Mouse (Mus musculus): ENCODE measurements around the gene Cnnm2.
"Not testable (repeated sequence)": the region's sequence is repeated elsewhere in the genome, so short reads cannot be mapped to it uniquely, and the experiment has no call there.

The Cnnm2 gene

DNA sequence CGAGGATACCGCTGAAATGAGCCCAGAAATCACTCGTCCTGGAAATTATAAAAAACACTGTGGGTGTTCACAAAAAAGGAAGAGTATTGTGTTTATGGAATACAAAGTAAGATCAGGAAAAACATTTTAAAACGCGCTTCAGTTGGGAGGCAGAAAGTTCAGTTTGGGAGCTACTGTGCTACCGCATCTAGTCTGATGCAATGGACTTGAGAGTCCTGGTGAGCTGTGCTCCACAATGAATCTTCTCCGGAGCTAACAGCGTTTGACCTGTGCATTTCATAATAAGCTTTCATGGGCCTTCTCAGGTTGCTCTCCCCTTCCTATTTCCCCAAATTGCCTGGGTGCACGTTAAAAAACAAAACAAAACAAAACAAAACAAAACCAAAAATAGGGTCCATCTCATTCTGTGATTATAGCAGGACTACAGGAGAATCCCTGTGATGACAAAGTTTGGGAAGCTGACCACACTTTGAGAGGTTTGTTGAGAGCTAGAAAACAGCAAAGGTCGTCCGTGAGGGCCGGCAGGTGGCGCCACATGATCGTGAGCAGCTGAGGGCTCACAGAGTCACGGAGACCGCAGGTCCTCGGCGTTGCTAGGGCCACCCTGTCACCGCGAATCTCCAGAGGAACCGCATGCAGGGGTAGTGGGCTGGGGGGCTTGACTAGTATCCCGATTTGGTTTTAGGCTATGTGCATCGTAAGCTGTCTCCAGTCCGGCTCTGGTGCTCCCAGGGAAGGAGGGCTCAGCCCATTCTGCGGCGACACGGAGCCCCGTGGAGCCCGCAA, 828 bp upstream of the Cnnm2 start:
- peak; percentile 94 to 95 for DNase-seq

DNA sequence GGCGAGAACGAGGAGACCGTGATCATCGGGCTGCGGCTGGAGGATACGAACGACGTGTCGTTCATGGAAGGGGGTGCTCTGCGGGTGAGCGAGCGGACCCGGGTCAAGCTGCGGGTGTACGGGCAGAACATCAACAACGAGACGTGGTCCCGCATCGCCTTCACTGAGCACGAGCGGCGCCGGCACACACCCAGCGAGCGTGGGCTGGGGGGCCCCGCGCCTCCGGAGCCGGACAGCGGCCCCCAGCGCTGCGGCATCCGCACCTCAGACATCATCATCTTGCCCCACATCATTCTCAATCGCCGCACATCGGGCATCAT, 535 bp downstream of the Cnnm2 start:
- no peak for DNase-seq

DNA sequence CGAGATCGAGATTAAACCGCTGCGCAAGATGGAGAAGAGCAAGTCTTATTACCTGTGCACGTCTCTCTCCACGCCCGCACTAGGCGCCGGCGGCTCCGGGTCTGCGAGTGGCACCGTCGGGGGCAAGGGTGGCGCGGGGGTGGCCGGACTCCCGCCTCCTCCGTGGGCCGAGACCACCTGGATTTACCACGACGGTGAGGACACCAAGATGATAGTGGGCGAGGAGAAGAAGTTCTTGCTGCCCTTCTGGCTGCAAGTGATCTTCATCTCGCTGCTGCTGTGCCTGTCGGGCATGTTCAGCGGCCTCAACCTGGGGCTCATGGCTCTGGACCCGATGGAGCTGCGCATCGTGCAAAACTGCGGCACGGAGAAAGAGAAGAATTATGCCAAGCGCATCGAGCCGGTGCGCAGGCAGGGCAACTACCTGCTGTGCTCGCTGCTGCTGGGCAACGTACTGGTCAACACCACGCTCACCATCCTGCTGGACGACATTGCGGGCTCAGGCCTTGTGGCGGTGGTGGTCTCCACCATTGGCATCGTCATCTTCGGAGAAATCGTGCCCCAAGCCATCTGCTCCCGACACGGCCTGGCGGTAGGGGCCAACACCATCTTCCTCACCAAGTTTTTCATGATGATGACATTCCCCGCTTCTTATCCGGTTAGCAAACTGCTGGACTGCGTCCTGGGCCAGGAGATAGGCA, 1.0 kb downstream of the Cnnm2 start:
- DNase-seq, result peak; percentile 62 to 67

DNA sequence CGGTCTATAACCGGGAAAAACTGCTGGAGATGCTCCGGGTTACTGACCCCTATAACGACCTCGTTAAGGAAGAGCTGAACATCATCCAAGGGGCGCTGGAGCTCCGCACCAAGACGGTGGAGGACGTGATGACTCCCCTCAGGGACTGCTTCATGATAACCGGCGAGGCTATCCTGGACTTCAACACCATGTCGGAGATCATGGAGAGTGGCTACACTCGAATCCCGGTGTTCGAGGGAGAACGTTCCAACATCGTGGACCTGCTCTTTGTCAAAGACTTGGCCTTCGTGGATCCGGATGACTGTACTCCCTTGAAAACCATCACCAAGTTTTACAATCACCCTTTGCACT, 1.6 kb downstream of the Cnnm2 start:
- peak; percentile 34 to 55 for DNase-seq

DNA sequence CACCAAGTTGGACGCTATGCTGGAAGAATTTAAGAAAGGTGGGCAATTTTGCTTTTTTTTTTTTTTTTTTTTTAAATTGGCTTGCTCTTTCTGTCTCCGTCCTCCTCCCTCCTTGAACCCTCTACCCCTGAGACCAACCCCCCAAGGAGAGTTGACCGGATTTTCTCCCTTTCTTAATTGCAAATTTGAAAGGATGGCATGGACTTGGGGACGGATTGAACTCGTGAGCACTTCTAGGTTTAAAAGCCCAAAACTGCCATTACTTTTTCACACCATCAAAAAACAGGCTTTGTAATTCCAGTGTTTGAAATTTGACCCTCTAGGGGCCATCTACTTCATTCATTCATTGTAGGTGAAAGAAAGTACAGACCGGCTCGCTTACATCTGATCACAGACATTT, 2.0 kb downstream of the Cnnm2 start:
- DNase-seq, result peak; percentile 48 to 57

DNA sequence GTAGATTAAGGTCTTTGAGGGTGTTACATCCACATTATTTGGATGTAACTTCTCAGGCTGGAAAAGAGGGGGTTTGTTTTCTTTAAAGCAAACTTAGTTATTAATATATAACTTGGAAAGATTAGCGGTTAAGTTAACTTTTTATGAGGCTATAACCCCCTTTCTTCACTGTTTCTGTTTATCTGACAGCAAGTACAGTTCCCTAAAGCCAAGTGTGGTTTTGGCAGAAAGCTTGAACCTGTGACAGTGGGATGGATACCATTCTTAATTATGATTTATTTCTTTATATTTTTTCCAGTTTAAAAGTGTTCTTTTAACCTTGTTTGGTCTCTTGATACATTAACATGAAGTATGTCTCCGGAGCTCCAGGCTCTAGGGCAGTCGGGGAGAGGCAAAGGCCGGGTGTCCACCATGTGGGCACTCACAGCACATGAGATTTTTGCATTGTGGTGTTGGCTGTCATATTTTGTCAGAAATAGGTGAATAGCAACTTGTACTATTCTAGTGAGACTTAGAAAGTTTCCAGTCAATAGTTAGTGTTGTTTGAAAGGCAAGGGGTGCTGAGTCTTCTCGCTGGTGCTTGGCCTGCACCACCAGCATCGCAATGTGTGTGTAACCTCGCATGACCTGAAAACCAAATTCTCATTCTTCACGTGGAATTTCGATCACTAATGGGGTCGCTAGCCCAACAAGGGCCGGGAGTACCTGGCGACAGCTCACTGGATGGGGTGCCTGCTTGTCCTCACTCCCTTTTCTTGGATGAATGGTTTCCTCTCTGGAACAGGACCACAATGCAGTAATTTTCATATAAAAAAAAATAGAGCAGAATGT, 2.8 kb downstream of the Cnnm2 start:
- DNase-seq, result peak in 1 of 2 experiments; percentile 15

DNA sequence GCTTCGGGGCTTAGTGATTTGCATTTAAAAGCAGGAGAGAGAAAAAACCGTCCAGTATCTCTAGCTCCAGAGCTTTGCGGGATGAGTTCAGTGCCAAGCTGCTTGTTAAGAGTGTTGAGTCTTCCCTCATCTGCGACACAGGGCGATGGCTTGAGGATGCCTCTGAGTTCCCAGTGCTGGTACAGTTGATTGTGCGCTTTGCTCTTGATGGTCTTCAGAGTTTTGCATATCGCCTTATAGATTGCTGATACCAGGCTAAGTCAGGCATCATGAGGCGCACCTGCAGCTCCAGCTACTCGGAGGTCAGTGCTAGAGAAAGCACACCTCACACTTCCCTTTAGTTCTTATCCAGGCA, 3.3 kb downstream of the Cnnm2 start:
- DNase-seq, result peak; percentile 26 to 39

DNA sequence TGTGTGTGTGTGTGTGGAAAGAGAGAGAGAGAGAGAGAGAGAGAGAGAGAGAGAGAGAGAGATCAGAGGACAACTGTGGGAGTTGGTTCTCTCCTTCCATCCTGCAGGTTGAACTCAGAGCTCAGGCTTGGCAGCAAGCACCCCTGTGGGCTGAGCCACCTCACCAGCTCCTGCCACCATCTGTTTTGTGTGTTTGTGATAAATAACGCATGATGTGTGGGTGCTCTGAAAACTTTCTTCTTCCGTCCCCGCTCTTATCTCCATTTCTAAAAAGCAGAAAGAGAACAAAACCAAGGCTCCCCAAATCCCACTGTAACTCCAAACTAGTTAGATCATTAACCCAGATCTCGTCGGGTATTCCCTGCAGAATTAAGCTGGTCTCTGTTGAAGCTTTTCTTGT, 4.7 kb downstream of the Cnnm2 start:
- DNase-seq, result peak in 1 of 2 experiments; percentile 49

DNA sequence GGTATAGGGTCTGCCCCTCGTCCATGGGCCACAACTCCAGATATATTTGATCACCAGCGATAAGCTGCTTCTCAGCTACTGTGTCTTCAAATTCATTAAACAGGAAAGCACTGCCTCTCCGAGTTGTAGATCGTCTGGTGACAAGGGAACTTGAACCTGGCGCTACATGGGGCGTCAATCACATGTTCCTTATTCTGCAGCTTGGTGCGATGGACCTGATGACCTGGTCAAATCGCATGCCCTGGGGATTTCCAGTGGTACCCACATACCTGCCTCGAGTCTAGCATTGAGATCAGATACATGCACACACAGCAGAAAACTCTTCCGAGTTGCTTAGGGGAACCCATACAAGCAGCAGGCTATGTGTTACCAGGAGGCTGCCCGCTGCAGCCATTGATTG, 8.4 kb downstream of the Cnnm2 start:
- DNase-seq, result no peak

DNA sequence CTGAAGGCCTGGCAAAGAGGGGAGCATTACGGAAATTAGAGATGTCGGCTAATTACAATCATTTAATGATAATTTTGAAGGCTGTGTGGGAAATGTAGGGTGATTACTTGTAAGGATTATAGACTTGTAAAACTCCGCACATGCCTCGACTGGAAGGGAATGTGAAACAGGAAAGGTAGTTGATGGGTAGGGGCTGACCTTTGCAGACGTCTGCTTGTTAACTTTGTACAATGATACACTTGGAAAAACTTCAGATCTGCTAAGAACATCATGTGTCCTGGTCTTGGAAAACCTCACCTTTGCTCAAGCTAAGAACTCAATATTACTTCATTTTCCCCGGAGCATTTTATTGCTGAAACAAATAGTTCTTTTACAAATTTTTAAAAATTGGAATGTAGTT, 10.4 kb downstream of the Cnnm2 start:
- no peak for DNase-seq

DNA sequence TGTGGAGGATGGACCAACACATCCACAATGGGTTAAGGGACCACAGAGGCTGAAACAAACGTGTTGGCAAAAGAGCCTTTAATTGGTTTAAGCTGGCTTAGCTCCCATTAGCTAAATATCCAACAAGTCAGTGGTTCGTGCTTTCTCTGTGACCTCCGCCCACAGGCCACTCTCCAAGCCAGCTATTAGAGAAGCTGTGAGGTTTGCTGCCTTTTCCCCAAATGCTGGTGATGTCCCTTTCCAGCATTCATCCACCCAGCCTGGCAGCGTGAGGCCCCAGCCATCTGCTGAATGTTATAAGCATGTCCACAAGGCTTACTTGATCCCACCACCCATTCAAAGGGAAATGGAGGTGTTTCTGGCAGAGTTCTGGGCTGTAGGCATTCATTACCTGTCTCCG, 15.0 kb downstream of the Cnnm2 start:
- DNase-seq, result peak; percentile 43 to 44

DNA sequence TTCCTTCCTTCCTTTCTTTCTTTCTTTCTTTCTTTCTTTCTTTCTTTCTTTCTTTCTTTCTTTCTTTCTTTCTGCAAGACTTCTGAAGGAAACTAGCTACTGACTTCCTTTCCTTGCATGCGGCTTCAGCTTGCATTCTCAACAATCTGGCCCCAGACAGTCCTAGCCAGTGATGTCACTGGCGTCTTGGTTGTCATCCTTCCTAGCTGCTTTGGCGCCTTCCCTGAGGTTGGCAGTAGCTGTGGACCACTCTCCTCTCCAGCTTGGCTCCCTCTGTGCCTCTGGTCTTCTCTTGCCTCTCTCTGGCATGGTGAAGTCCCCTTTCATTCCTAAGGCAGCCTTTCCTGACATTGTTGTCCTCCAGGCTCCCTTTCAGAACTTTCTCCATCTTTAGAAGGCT, 15.5 kb downstream of the Cnnm2 start:
- DNase-seq, result peak; percentile 70 to 71

DNA sequence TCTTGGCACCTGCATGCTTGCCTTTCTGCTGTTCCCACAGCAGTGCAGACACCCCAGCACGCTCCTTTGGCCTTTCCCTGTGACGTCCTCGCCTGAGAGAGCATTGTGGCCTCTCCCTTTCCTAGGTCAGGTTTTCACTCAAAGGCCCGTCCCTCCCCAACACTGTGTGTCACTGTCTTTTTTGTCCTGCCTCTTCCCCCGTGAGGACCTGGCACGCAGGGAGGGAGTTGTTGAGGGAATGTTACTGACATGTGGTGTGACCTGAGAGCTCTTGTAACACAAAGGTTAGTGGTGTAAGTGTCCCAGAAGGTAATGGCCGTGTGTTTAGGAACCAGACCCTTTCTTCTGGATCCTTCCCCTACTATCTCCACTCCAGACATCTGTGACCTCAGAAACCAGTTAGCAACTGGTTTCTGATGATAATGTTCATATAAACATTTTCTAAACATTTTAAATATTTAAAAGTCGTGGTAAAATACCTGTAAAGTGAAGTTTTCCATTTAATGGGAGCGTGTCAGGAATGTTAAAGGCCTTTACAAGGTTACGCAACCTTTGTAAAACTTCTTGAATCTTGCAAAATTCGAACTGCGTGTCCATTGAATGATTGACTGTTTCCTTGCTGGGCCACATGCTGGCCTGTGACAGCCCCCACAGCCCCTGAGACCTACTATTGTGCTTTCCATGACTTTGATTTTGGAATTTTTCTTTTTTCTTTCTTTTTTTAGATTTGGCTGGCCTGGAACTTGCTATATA, 16.7 kb downstream of the Cnnm2 start:
- DNase-seq, result no peak

DNA sequence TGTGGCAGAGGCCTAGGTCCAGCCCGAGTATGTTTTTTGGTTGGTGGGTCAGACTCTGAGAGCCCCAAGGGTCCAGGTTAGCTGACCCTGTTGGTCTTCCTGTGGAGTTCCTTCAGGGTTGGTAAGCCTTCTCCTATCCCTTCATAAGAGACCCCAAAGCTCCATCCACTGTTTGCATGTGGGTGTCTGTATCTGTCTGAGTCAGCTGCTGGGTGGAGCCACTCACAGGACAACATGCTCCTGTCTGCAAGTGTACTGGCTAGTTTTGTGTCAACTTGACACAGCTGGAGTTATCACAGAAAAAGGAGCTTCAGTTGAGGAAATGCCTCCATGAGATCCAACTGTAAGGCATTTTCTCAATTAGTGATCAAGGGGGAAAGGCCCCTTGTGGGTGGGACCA, 17.7 kb downstream of the Cnnm2 start:
- not testable (repeated sequence) for DNase-seq

DNA sequence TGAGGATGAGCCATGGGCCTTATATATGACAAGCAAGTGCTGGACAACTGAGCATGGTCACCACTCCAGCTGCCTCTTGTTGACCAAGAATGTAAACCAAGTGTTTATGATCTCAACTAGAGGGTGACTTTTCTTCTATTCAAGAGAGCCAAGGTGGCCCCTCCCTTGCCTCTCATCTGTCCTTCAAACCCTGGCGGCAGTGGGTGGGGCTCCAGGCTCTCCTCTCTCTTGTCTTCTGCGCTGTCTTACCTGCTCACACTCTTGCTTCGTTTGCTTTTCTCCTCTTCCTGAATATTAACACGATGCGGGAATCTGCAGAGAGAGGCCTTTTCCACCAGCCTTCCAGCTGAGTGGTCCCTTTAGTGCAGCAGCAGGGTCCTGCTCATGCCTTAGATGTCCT, 22.6 kb downstream of the Cnnm2 start:
- no peak for DNase-seq

DNA sequence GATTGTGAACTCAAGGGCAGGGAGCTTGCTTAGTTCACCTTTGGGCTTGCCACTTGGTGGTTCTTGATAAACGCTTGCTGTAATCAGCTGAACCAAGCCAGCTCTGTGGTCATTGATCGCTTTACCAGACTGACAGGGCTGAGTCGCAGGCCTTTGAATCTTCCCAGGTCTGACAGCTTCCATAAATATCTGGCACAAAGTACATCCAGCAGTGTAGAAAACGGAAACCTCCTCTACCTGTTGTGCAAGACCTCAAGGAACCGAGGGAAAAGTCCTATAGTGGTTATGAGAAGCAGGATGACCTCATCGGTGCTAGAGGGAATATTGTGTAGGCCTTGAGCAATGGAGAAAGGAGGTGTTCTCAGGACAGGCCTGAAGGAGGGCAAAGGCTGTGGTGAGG, 23.1 kb downstream of the Cnnm2 start:
- no peak for DNase-seq

DNA sequence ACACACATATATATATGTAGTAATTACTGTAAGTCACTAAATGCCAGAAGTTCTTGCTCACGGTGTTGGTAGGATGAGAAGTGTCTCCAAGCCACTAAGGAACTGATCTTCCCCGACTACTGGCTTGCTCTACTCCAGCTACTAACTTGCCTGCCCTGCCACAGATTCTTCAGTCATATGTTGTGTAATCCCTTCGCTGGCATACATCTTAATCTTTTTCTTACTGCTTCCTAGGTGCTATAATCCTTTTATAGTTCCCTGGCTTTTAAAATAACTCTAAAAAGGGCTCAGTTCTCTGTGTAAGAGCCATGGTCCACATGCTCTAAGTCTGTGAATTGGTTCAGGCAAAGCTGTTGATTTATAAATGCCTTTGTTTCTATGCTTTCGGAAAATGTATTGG, 24.2 kb downstream of the Cnnm2 start:
- no peak for DNase-seq

DNA sequence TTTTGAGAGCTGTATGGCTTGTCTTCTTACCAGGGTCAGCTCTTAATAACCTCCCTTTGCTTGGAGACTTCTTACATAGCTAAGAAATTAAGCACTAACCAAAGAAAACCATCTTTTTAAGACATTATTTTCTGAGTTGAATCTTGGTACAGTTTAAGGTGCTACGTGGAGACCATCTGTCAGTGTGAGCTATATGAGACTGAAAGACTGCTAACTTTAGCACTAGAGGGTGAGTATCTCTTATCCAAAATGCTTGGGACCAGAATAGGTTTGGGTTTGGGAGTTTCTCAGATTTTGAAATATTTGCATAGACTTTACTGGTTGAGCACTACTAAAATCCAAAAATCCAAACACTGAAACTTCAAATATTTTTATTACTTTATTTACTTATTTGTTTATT, 28.4 kb downstream of the Cnnm2 start:
- DNase-seq, result no peak

DNA sequence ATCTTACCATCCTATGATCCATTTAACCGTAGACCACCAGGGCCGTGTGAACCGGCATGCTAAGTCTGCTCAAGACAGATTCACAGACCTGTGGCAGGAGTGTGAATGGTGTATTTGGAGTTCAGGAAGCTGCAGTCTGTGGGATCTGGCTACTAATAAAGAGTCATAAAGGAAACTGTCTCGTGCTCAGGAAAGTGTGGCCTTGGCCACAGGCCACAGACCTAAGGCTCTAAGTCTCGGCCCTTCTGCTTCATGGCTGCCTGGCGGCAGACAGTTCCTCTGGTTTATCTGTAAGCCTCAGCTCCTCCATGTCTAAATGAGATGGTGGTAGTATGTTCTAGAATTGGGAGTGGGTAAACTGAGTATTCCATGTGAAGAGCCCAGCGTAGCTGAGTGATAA, 30.0 kb downstream of the Cnnm2 start:
- no peak for DNase-seq

DNA sequence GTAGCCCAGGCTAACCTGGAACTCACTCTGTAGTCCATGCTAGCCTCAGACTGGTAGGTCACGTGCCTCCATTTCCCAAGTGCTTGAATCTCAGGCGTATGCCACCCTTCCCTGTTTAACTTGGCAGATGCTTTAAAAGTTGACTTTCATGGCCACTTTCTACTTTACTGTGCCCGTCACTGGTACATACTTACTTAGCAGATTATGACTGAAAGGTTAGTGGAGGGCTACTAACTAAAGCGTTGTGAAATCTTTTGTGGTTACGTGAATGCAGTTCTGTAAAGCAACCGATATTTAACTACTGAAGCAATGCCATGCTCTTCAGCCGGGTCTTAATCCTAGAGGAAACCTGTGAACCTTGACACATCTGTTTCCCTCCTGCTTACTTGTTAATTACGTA, 30.5 kb downstream of the Cnnm2 start:
- no peak for DNase-seq

DNA sequence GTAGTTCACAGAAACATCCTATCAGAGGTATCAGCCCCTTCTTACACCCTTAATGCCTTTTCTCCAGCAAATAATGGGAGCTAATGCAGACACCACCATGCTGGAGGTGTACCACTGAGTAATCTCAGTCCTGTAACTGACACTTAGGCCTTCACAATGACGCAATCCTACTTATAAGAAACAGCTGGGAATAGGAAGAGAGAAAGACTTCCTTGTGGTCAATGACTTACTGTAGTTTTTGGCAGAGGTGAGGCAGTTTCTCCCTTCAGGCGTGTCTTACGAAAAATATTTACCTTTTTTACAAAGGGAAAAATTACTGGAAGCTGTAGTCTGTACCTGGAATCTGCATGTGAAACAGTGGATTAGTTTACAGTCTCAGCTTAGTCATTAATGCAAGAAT, 31.1 kb downstream of the Cnnm2 start:
- no peak for DNase-seq

DNA sequence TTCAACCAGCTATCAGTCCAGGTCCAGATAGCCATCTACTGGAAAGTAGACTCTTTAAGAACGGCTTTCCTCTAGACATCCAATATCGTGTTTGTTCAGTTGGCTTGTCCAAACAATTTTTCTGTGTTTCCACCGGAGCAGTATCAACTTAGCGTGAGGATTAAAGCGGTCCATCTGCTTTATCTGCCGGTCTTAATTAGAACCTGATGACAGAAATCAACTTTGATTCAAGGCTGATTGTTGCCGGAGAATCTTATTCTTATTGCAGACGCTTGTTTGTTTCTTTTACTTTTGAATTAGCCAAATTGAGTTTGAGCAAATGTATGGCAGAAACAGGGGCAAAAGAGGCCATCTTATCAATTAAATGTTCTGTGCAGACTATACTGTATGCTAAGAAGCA, 32.8 kb downstream of the Cnnm2 start:
- DNase-seq, result no peak

DNA sequence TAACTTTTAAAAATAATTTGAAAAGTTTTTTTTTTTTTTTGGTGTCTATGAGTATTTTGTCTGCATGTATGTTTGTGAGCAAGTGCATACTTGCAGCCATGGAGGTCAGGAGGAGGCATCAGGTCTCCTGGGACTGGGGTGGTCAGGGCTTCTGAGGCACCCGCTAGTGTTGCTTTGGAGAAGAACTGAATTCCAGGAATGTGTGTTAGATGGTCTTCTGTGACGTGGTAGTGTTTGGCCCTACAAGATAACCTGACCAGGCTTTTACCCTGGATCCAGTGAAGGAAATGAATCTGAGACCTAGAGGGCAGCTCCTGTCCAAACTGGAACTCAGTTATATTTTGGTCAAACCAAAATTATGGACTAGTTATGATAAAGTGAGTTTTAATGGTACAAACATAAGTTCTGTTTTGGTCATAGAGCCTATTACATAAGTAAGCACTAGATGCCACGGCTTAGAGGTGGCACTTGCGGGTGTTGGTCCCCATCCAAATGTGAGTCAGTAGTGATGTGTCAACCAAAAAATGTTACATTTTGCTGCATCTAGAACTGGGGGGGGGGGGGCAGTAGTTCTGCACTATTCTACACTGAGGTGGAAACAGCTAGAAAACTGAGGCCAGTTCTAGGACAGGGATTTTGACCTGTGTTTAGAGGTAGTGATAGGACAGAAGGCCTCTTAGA, 38.6 kb downstream of the Cnnm2 start:
- DNase-seq, result no peak

All from cerebellum, postnatal 14 days (tissue).